Mouse (Mus musculus): ENCODE data around the gene Fbxo2. TPM values are rescaled to one million over a fixed set of nuclear protein-coding genes. Genes with fewer than 3 reads are reported as not detected.
"Not testable (repeated sequence)": the region's sequence is repeated elsewhere in the genome, so short reads cannot be mapped to it uniquely, and the experiment has no call there.

The Fbxo2 gene
- polyA plus RNA-seq, 1 experiment from 2014 or later = 1.7 TPM

DNA sequence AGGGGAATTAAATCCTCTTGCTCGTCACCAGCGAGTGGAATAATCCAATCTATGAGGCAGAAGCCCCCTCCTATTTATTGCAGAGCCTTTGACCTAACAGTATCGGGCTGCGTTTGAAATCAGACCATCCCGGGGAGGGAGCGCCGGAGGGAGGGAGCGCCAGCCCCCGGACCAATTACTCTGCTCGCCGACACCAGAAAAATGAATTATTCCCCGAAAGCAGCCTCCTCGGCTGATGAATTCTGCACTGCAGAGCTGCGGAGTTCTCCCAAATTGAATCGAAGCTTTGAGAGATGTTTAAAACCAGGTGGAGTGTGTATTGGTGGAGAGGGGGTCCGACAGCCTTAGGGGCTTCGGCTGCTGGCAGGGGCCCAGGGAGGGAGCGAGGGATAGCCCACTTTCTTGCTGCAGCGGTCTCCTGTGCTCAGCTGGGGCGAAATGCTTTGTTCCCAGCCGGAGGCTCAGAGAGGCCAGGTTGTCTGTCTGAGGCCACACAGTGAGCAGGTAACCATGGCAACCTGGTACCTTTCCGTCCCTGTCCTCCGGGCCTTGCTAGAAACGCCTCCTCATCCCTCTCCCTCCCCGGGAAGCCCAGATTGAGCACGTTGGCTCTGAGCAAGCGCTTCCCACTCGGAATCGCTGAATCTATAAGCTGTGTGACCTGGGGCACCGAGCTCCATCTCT, 13.5 kb downstream of the Fbxo2 start:
- no peak overlapping the region for H3K9ac ChIP-seq (replicated peaks; ENCODE audit: low read depth, low read length)
- WGBS = 2% methylated on average over 30 of the region's 30 CpGs
- no peak for ATAC-seq (ENCODE audit: insufficient number of reproducible peaks, insufficient read depth, low FRiP score, low read depth)
- H3K4me3 ChIP-seq (ENCODE audit: low read depth, low read length) = no peak overlapping the region
- H3K27ac ChIP-seq (ENCODE audit: low read length) = no peak overlapping the region
- no peaks in the 10 kb centered on the region; the same call in 1 of the 2 replicates for H3K4me1 ChIP-seq (ENCODE audit: control insufficient read depth, insufficient read depth, low read length)
- H3K27me3 ChIP-seq (ENCODE audit: control insufficient read depth, insufficient read depth, low read length) = peaks cover 42% of the 10 kb centered on the region
- no peaks in the 10 kb centered on the region for H3K9me3 ChIP-seq (ENCODE audit: control insufficient read depth, low read depth, low read length)
- no peaks in the 10 kb centered on the region for H3K36me3 ChIP-seq (ENCODE audit: control insufficient read depth, insufficient read depth, low read length)
- H3K4me2 ChIP-seq (replicated peaks; ENCODE audit: low read depth, low read length) = no peak overlapping the region

DNA sequence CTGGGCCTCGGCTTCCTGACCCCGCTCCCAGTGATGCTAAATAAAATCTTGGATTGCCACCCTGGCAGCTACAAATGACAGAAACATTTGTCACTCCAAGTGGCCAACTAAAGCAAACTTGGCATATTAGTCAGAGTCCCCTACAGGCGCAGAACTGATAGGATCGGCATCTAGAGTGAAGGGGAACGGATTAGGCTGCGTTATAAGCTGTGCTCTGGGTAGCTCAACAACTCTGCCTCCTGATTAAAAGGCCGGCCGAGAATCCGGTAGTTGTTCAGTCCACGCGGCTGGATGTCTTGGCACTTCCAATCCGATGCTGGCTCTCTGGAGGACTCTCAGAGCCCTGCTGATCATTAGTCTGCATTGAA, 14.1 kb downstream of the Fbxo2 start:
- no peaks in the 10 kb centered on the region for H3K36me3 ChIP-seq (ENCODE audit: control insufficient read depth, insufficient read depth, low read length)
- H3K9ac ChIP-seq (replicated peaks; ENCODE audit: low read depth, low read length) = no peak overlapping the region
- no peaks in the 10 kb centered on the region for H3K9me3 ChIP-seq (ENCODE audit: control insufficient read depth, low read depth, low read length)
- 19% methylated on average over 12 of the region's 12 CpGs for WGBS
- no peak overlapping the region for H3K4me2 ChIP-seq (replicated peaks; ENCODE audit: low read depth, low read length)
- no peaks in the 10 kb centered on the region; the same call in 1 of the 2 replicates for H3K4me1 ChIP-seq (ENCODE audit: control insufficient read depth, insufficient read depth, low read length)
- H3K4me3 ChIP-seq (ENCODE audit: low read depth, low read length) = no peak overlapping the region
- H3K27ac ChIP-seq (ENCODE audit: low read length) = no peak overlapping the region
- no peak for ATAC-seq (ENCODE audit: insufficient number of reproducible peaks, insufficient read depth, low FRiP score, low read depth)
- peaks cover 42% of the 10 kb centered on the region for H3K27me3 ChIP-seq (ENCODE audit: control insufficient read depth, insufficient read depth, low read length)

DNA sequence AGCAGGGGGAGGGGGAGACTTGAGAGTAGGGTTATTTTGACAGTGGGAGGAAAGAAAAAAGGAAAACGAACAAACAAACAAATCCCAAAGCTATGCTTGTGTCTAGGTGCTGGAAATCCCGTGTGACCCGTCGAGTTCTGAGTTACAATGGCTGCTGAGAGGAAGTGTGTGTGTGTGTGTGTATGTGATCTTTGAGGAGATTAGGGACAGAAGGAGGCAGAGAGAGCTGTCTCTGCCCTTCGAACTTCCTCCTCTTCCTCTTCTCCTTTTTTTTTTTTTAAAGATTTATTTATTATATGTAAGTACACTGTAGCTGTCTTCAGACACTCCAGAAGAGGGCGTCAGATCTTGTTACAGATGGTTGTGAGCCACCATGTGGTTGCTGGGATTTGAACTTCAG, 16.2 kb downstream of the Fbxo2 start:
- 72% methylated on average over 5 of the region's 6 CpGs for WGBS
- not testable (repeated sequence) for H3K9ac ChIP-seq (replicated peaks; ENCODE audit: low read depth, low read length); H3K4me2 ChIP-seq (replicated peaks; ENCODE audit: low read depth, low read length); H3K4me3 ChIP-seq (ENCODE audit: low read depth, low read length); H3K36me3 ChIP-seq (ENCODE audit: control insufficient read depth, insufficient read depth, low read length); H3K27ac ChIP-seq (ENCODE audit: low read length); H3K9me3 ChIP-seq (ENCODE audit: control insufficient read depth, low read depth, low read length); H3K4me1 ChIP-seq (ENCODE audit: control insufficient read depth, insufficient read depth, low read length); ATAC-seq (ENCODE audit: insufficient number of reproducible peaks, insufficient read depth, low FRiP score, low read depth)
- H3K27me3 ChIP-seq (ENCODE audit: control insufficient read depth, insufficient read depth, low read length) = peaks cover 37% of the 10 kb centered on the region

DNA sequence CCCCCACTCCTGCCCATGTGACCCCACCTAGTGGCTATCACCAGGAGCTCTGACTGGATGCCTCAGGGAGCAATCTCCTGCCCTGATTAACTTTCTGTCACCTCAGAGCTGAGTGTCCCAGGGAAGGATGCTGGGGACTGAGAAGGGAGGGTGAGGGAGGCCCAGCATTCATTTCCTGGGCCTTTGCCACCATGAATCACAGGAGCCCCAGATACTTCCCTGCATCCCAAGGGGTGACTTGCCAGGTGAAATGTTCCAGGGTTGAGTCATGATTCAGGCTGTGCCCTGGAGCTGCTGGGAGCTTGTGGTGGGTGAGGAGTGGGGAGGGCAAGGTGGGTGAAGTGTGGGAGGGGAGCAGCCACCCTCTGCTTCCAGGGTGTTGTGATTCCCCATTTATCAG, 17.3 kb downstream of the Fbxo2 start:
- no peak overlapping the region for H3K4me3 ChIP-seq (ENCODE audit: low read depth, low read length)
- no peak overlapping the region for H3K4me2 ChIP-seq (replicated peaks; ENCODE audit: low read depth, low read length)
- H3K27ac ChIP-seq (ENCODE audit: low read length) = no peak overlapping the region
- H3K9me3 ChIP-seq (ENCODE audit: control insufficient read depth, low read depth, low read length) = no peaks in the 10 kb centered on the region
- peaks cover 28% of the 10 kb centered on the region for H3K27me3 ChIP-seq (ENCODE audit: control insufficient read depth, insufficient read depth, low read length)
- H3K4me1 ChIP-seq (ENCODE audit: control insufficient read depth, insufficient read depth, low read length) = no peaks in the 10 kb centered on the region; the same call in 1 of the 2 replicates
- H3K9ac ChIP-seq (replicated peaks; ENCODE audit: low read depth, low read length) = no peak overlapping the region
- no peak for ATAC-seq (ENCODE audit: insufficient number of reproducible peaks, insufficient read depth, low FRiP score, low read depth)
- H3K36me3 ChIP-seq (ENCODE audit: control insufficient read depth, insufficient read depth, low read length) = no peaks in the 10 kb centered on the region

DNA sequence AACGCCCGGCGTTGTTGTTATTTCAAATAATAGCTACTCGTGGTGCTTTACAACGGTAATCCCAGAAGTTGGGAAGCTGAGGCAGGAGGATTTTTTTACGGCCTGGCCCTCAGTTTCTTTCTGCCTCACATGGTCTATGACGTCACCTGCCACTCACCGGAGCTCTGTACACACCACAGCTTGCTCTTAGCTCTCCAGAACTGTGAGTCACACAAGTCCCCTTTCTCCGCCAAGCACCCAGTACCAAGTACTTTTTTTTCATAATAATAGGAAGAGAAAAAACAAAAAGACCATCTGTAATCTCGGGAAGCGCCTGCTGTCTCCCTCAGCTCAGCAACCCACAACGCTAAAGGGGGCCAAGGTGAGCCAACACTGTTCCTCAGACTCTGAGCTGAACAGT, 21.1 kb downstream of the Fbxo2 start:
- Histone ChIP-seq H3K4me1 (ENCODE audit: control insufficient read depth, insufficient read depth, low read length) (no peaks in the 10 kb centered on the region), H3K27ac (ENCODE audit: low read length) (no peak overlapping the region), H3K4me3 (ENCODE audit: low read depth, low read length) (no peak overlapping the region), H3K36me3 (ENCODE audit: control insufficient read depth, insufficient read depth, low read length) (no peaks in the 10 kb centered on the region), H3K4me2 (replicated peaks; ENCODE audit: low read depth, low read length) (no peak overlapping the region), H3K27me3 (ENCODE audit: control insufficient read depth, insufficient read depth, low read length) (no peaks in the 10 kb centered on the region), H3K9me3 (ENCODE audit: control insufficient read depth, low read depth, low read length) (no peaks in the 10 kb centered on the region), H3K9ac (replicated peaks; ENCODE audit: low read depth, low read length) (no peak overlapping the region)
- ATAC-seq (ENCODE audit: insufficient number of reproducible peaks, insufficient read depth, low FRiP score, low read depth) = no peak
- 88% methylated on average over 12 of the region's 12 CpGs for WGBS

DNA sequence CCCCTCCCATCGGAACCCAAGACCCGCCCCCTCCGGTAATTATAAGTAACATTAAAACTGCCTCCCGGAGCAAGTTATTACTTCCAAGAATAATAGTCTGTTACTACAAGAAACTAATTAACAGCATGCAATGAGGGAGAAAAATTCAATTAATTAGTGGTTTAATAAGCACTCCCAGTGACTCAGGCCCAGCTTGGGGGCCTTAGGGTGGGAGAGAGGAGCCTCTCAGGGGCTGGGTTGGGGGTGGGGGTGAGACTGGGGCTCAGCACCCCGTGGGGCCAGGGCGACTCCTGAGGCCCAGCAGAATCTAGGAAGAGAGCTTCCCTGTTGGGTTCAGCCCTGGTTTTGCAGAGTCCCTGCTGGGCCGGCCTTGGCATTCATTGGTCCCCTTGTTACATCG, 21.9 kb downstream of the Fbxo2 start:
- Histone ChIP-seq H3K4me2 (replicated peaks; ENCODE audit: low read depth, low read length) (no peak overlapping the region), H3K27ac (ENCODE audit: low read length) (no peak overlapping the region), H3K27me3 (ENCODE audit: control insufficient read depth, insufficient read depth, low read length) (no peaks in the 10 kb centered on the region), H3K4me3 (ENCODE audit: low read depth, low read length) (no peak overlapping the region), H3K4me1 (ENCODE audit: control insufficient read depth, insufficient read depth, low read length) (no peaks in the 10 kb centered on the region), H3K36me3 (ENCODE audit: control insufficient read depth, insufficient read depth, low read length) (no peaks in the 10 kb centered on the region), H3K9ac (replicated peaks; ENCODE audit: low read depth, low read length) (no peak overlapping the region), H3K9me3 (ENCODE audit: control insufficient read depth, low read depth, low read length) (no peaks in the 10 kb centered on the region)
- 36% methylated on average over 8 of the region's 8 CpGs for WGBS
- no peak for ATAC-seq (ENCODE audit: insufficient number of reproducible peaks, insufficient read depth, low FRiP score, low read depth)

DNA sequence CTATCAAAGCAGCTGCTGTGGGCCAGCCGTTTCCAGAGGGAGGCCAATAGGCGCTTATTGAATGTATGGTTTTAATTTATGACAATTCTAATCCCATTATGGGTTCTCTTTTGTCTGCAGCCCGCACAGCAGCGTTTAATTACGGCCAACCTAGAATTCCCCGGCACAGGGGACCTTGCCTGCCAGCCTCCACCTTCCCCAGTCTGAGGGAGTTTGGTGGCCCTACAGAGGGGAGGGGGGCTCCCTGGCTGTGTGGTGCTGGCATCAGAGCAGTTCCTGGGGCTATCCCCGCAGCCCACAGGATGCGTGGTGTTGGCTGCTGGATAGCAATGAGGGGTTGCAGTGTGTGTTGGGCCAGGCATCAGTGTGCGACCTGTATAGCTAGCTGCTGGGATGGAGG, 24.1 kb downstream of the Fbxo2 start:
- WGBS = 66% methylated on average over 9 of the region's 9 CpGs
- no peak overlapping the region for H3K27ac ChIP-seq (ENCODE audit: low read length)
- H3K4me2 ChIP-seq (replicated peaks; ENCODE audit: low read depth, low read length) = no peak overlapping the region
- no peaks in the 10 kb centered on the region for H3K27me3 ChIP-seq (ENCODE audit: control insufficient read depth, insufficient read depth, low read length)
- H3K4me3 ChIP-seq (ENCODE audit: low read depth, low read length) = no peak overlapping the region
- ATAC-seq (ENCODE audit: insufficient number of reproducible peaks, insufficient read depth, low FRiP score, low read depth) = no peak; the same call in 1 of the 2 replicates
- H3K4me1 ChIP-seq (ENCODE audit: control insufficient read depth, insufficient read depth, low read length) = no peaks in the 10 kb centered on the region
- no peaks in the 10 kb centered on the region for H3K36me3 ChIP-seq (ENCODE audit: control insufficient read depth, insufficient read depth, low read length)
- H3K9me3 ChIP-seq (ENCODE audit: control insufficient read depth, low read depth, low read length) = no peaks in the 10 kb centered on the region
- H3K9ac ChIP-seq (replicated peaks; ENCODE audit: low read depth, low read length) = no peak overlapping the region

DNA sequence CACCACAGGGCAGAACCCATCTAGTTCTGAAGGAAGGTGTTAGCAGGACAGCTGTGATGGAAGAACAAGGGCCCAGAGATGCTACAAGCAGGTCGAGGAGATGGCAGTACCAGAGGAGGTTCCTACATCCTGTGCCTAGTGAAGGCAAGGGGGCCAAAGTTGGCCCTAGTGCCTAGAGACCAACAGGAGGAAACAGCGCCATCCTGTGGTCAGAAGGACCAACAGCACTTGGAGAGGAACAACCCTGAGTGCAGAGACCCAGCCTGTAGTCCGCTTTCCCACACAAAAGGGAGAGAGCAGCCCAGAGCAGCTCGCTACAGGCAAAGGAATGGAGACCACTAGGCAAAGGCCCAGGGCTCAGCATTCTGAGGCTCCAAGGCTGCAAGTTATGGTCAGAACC, 25.4 kb downstream of the Fbxo2 start:
- 67% methylated on average over 4 of the region's 4 CpGs for WGBS
- no peaks in the 10 kb centered on the region for H3K36me3 ChIP-seq (ENCODE audit: control insufficient read depth, insufficient read depth, low read length)
- no peaks in the 10 kb centered on the region for H3K9me3 ChIP-seq (ENCODE audit: control insufficient read depth, low read depth, low read length)
- H3K4me1 ChIP-seq (ENCODE audit: control insufficient read depth, insufficient read depth, low read length) = no peaks in the 10 kb centered on the region
- no peak overlapping the region for H3K27ac ChIP-seq (ENCODE audit: low read length)
- no peak for ATAC-seq (ENCODE audit: insufficient number of reproducible peaks, insufficient read depth, low FRiP score, low read depth)
- no peaks in the 10 kb centered on the region for H3K27me3 ChIP-seq (ENCODE audit: control insufficient read depth, insufficient read depth, low read length)
- H3K9ac ChIP-seq (replicated peaks; ENCODE audit: low read depth, low read length) = no peak overlapping the region
- H3K4me2 ChIP-seq (replicated peaks; ENCODE audit: low read depth, low read length) = no peak overlapping the region
- H3K4me3 ChIP-seq (ENCODE audit: low read depth, low read length) = no peak overlapping the region

DNA sequence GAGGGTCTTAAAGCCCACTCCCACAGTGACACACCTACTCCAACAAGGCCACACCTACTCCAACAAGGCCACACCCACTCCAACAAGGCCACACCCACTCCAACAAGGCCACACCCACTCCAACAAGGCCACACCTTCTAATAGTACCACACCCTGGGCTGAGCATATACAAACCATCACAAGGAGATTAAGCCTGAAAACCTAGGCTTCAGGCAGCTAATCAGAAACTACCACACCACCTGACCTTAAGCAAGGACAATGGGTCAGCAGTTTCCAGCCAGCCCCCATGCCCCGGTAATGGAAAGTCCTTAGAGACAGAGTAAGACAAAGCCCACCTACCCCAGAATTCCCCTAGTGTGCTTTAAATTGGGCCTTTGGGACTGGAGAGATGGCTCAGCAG, 28.3 kb downstream of the Fbxo2 start:
- not testable (repeated sequence) for ATAC-seq (ENCODE audit: insufficient number of reproducible peaks, insufficient read depth, low FRiP score, low read depth); H3K27me3 ChIP-seq (ENCODE audit: control insufficient read depth, insufficient read depth, low read length); H3K4me1 ChIP-seq (ENCODE audit: control insufficient read depth, insufficient read depth, low read length); H3K9me3 ChIP-seq (ENCODE audit: control insufficient read depth, low read depth, low read length); H3K4me2 ChIP-seq (replicated peaks; ENCODE audit: low read depth, low read length); H3K9ac ChIP-seq (replicated peaks; ENCODE audit: low read depth, low read length); H3K36me3 ChIP-seq (ENCODE audit: control insufficient read depth, insufficient read depth, low read length); H3K4me3 ChIP-seq (ENCODE audit: low read depth, low read length); H3K27ac ChIP-seq (ENCODE audit: low read length)
- 85% methylated on average over 1 of the region's 1 CpGs for WGBS
